ENCODE assay signal across 9 mouse cellular contexts in genomic region chr17:47008506-47008905, GRCm38 (mm10). TPM values are rescaled to one million over a fixed set of nuclear protein-coding genes. Genes with fewer than 3 reads are reported as not detected.
DNase-seq lines count a peak whose midpoint lies in the region; ATAC-seq and TF ChIP-seq lines count a peak whose summit lies in the region.
"Had no signal": no experiment of that assay in that cellular context is flagged by ENCODE, and none has a peak within 500 bp of the region (broad histone marks: within the 10 kb centered on the region; RNA-seq: fewer than 3 reads in every experiment).

No protein-coding gene starts in this region.

- 28% methylated on average over 8 of the region's 8 CpGs for WGBS in lung, postnatal 0 days
- 65% methylated on average over 8 of the region's 8 CpGs for WGBS in forebrain, embryonic 15.5 days
- 53% methylated on average over 8 of the region's 8 CpGs for WGBS in liver, embryonic 11.5 days
- WGBS in stomach, embryonic 15.5 days: 39% methylated on average over 8 of the region's 8 CpGs

- peaks cover 8% of the 10 kb centered on the region for H3K4me1 ChIP-seq in lung, postnatal 0 days (ENCODE audit: insufficient read depth, low read depth, low read length)
- peaks cover 33% of the 10 kb centered on the region for H3K4me1 ChIP-seq in forebrain, embryonic 15.5 days
- H3K4me1 ChIP-seq in liver, embryonic 11.5 days (replicated peaks; ENCODE audit: control insufficient read depth, insufficient read depth, low read length): peaks cover 14% of the 10 kb centered on the region
- H3K4me1 ChIP-seq in stomach, embryonic 15.5 days: peaks cover 3% of the 10 kb centered on the region

- peak overlapping the region; percentile 74 for H3K4me2 ChIP-seq in lung, postnatal 0 days (replicated peaks; ENCODE audit: low read depth, low read length)
- peak overlapping the region; percentile 77 for H3K4me2 ChIP-seq in forebrain, embryonic 15.5 days (replicated peaks)
- peak overlapping the region; percentile 91 for H3K4me2 ChIP-seq in liver, embryonic 11.5 days
- H3K4me2 ChIP-seq in stomach, embryonic 15.5 days: peak overlapping the region; percentile 71

- H3K36me3 ChIP-seq in lung, postnatal 0 days (ENCODE audit: insufficient read depth, low read length): no peaks in the 10 kb centered on the region
- H3K36me3 ChIP-seq in forebrain, embryonic 15.5 days: 0 out of 2 replicates have a peak, but pooled peaks cover 2% of the 10 kb centered on the region
- H3K36me3 ChIP-seq in liver, embryonic 11.5 days (ENCODE audit: control insufficient read depth, insufficient read depth, low read length): no peaks in the 10 kb centered on the region
- H3K36me3 ChIP-seq in stomach, embryonic 15.5 days: no peaks in the 10 kb centered on the region

- no peak for TF ChIP-seq CTCF in lung, postnatal 0 days (IDR thresholded peaks at IDR 0.05)

- peak overlapping the region; percentile 98 for H3K4me3 ChIP-seq in lung, postnatal 0 days (ENCODE audit: low read depth, low read length)
- H3K4me3 ChIP-seq in forebrain, embryonic 15.5 days: 0 out of 2 replicates have a peak overlapping the region, but pooled peaks have one; percentile 95
- H3K4me3 ChIP-seq in liver, embryonic 11.5 days (ENCODE audit: low read depth, low read length): peak overlapping the region; percentile 87
- peak overlapping the region; percentile 63 for H3K4me3 ChIP-seq in stomach, embryonic 15.5 days (replicated peaks)

- peak; percentile 24 for DNase-seq in lung, postnatal 0 days (ENCODE audit: low spot score)
- DNase-seq in lung, postnatal 4 days: no peak
- DNase-seq in liver, embryonic 11.5 days (ENCODE audit: low spot score): no peak
- DNase-seq in layer of hippocampus, adult 18-20 months (ENCODE audit: low spot score in 2 of 2): no peak
- DNase-seq in spleen, postnatal 36 days (ENCODE audit: low spot score in 2 of 2): no peak
- DNase-seq in testis, postnatal 14 days (ENCODE audit: low spot score): no peak
- DNase-seq: thymus, postnatal 14 days had no signal

- peak overlapping the region; percentile 97; the same call in 1 of the 2 replicates for H3K9ac ChIP-seq in lung, postnatal 0 days (replicated peaks; ENCODE audit: low read depth)
- peak overlapping the region; percentile 92; the same call in 1 of the 2 replicates for H3K9ac ChIP-seq in forebrain, embryonic 15.5 days (replicated peaks)
- H3K9ac ChIP-seq in liver, embryonic 11.5 days (ENCODE audit: low read depth, low read length): peak overlapping the region; percentile 99; the same call in 1 of the 2 replicates
- no peak overlapping the region for H3K9ac ChIP-seq in stomach, embryonic 15.5 days

- no peak for TF ChIP-seq EP300 in lung, postnatal 0 days (IDR thresholded peaks at IDR 0.05)

- no peaks in the 10 kb centered on the region for H3K27me3 ChIP-seq in lung, postnatal 0 days (replicated peaks; ENCODE audit: insufficient read depth, low read length)
- H3K27me3 ChIP-seq in forebrain, embryonic 15.5 days: no peaks in the 10 kb centered on the region
- no peaks in the 10 kb centered on the region for H3K27me3 ChIP-seq in liver, embryonic 11.5 days (replicated peaks; ENCODE audit: control insufficient read depth, insufficient read depth, low read length)
- no peaks in the 10 kb centered on the region for H3K27me3 ChIP-seq in stomach, embryonic 15.5 days (replicated peaks)

- no peak for ATAC-seq in lung, postnatal 0 days
- no peak for ATAC-seq in forebrain, embryonic 15.5 days (replicated peaks)
- ATAC-seq in liver, embryonic 11.5 days (replicated peaks; ENCODE audit: low FRiP score): no peak
- no peak for ATAC-seq in stomach, embryonic 15.5 days (ENCODE audit: insufficient read depth, low FRiP score, low read depth)

- H3K9me3 ChIP-seq in lung, postnatal 0 days (ENCODE audit: low read length): no peaks in the 10 kb centered on the region
- no peaks in the 10 kb centered on the region for H3K9me3 ChIP-seq in forebrain, embryonic 15.5 days
- no peaks in the 10 kb centered on the region for H3K9me3 ChIP-seq in liver, embryonic 11.5 days (ENCODE audit: control insufficient read depth, low read length)
- H3K9me3 ChIP-seq in stomach, embryonic 15.5 days: no peaks in the 10 kb centered on the region

- peak overlapping the region; percentile 100; the same call in 1 of the 2 replicates for H3K27ac ChIP-seq in lung, postnatal 0 days (ENCODE audit: low read length)
- no peak overlapping the region for H3K27ac ChIP-seq in forebrain, embryonic 15.5 days (replicated peaks)
- no peak overlapping the region for H3K27ac ChIP-seq in liver, embryonic 11.5 days (ENCODE audit: low read depth, low read length)
- no peak overlapping the region for H3K27ac ChIP-seq in stomach, embryonic 15.5 days

RNA-seq across cellular contexts. Expression of gene Ubr2, which starts 1.9 kb away (rescaled TPM):
- polyA plus RNA-seq in lung, postnatal 0 days (2015; fragmentation: Nextera tagmentation; extraction: Ambion mirVana): 10.7 and 11.8 TPM in 2 replicates
- 17.3 and 17.4 TPM in 2 replicates for polyA plus RNA-seq in forebrain, embryonic 15.5 days (2015; fragmentation: Nextera tagmentation; extraction: Ambion mirVana)
- polyA plus RNA-seq in liver, embryonic 11.5 days (2014; fragmentation: Nextera tagmentation; extraction: Ambion mirVana): 19.1 and 20.7 TPM in 2 replicates
- 15.8 and 17.7 TPM in 2 replicates for polyA plus RNA-seq in stomach, embryonic 15.5 days (2015; fragmentation: Nextera tagmentation; extraction: Ambion mirVana)
- 10 to 100 TPM; 61.3 to 62.2 TPM for total RNA-seq in layer of hippocampus, adult 18-20 months (2021)
